Mouse (Mus musculus) liver, embryonic 16.5 days (tissue): ENCODE measurements around the gene Alg2. TPM values are rescaled to one million over a fixed set of nuclear protein-coding genes. Genes with fewer than 3 reads are reported as not detected.
A peak's percentile ranks its signal among the peaks of the same experiment; 100 is the strongest.

ENCODE experiments used
- ATAC-seq: fragments of 200-750 bp; cut with Nextera tagmentation; 2 replicates; pipeline ENCODE4 v1.8.0; 2017; ENCODE audit warnings: low read depth, mild to moderate bottlenecking, moderate number of reproducible peaks, moderate library complexity
- H3K27ac ChIP-seq: fragments of 300-500 bp; sonication (generic); 2 replicates; pipeline ENCODE4 v1.5.1; 2014; ENCODE audit warnings: mild to moderate bottlenecking, low read length
- H3K27me3 ChIP-seq: fragments of 300-500 bp; sonication (generic); 2 replicates; pipeline ENCODE4 v1.6.1; 2014; ENCODE audit warnings: low read depth, low read length, mixed read lengths; ENCODE audit not compliant: control insufficient read depth, insufficient read depth
- H3K36me3 ChIP-seq: fragments of 300-500 bp; sonication (generic); 2 replicates; pipeline ENCODE4 v1.6.1; 2014; ENCODE audit warnings: mild to moderate bottlenecking; ENCODE audit not compliant: control insufficient read depth, insufficient read depth
- H3K4me1 ChIP-seq: fragments of 300-500 bp; sonication (generic); 2 replicates; pipeline ENCODE4 v1.6.1; 2014; ENCODE audit warnings: low read depth, low read length, mixed read lengths; ENCODE audit not compliant: control insufficient read depth
- H3K4me2 ChIP-seq: fragments of 300-500 bp; sonication (generic); 2 replicates; pipeline ENCODE4 v1.6.1; 2014; ENCODE audit warnings: low read depth, low read length, mixed read lengths
- H3K4me3 ChIP-seq: fragments of 300-500 bp; sonication (generic); 2 replicates; pipeline ENCODE4 v1.5.1; 2014; ENCODE audit warnings: low read depth, mild to moderate bottlenecking, low read length
- H3K9ac ChIP-seq: fragments of 300-500 bp; sonication (generic); 2 replicates; pipeline ENCODE4 v1.6.1; 2014; ENCODE audit warnings: low read depth, low read length
- H3K9me3 ChIP-seq: fragments of 300-500 bp; sonication (generic); replicated peaks from 2 replicates; pipeline ENCODE4 v1.6.1; 2016; ENCODE audit warnings: low read length; ENCODE audit not compliant: control insufficient read depth
- WGBS: fragments of 180-500 bp; shearing (Covaris S2); extraction: QIAGEN DNeasy Blood & Tissue Kit; methylation state at CpG from one replicate; pipeline ENCODE4 v1.1.7; 2014; ENCODE audit not compliant: insufficient replicate concordance; 5-methylcytosine and 5-hydroxymethylcytosine counted together
- polyA plus RNA-seq: library from polyadenylated mRNA; unstranded; fragments of >200 nt; fragmentation: Nextera tagmentation; extraction: Ambion mirVana; gene quantifications from 2 replicates; pipeline ENCODE4 v1.2.1, GENCODE M21; 2015

Gene Alg2
- polyA plus RNA-seq, 1 experiment from 2014 or later, result 14.2 TPM

DNA sequence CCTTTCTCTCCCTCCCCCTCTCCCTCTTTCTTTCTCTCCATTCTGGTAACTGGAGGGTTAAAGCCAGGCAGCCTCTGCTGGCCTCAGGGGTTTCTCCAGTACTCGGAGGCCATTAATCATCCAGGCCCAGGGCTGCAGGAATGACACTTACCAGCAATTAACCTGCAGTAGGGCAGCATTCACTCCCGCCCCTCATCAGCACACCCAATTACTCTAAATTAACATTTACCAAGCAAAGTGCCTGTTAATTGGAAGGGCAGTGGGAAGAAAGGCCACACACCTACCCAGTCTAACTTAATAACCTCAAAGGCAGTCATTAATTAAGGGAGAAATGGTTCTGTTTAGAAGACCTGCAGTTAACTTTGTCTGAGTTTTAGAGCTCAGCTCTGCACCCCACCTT lies 49.8 kb downstream of the Alg2 start:
- Histone ChIP-seq H3K27me3 (no peaks in the 10 kb centered on the region), H3K4me2 (no peak overlapping the region), H3K27ac (no peak overlapping the region), H3K4me1 (no peaks in the 10 kb centered on the region), H3K9ac (no peak overlapping the region), H3K36me3 (no peaks in the 10 kb centered on the region), H3K9me3 (no peaks in the 10 kb centered on the region), H3K4me3 (no peak overlapping the region)
- 27% methylated on average over 2 of the region's 2 CpGs for WGBS
- no peak for ATAC-seq

DNA sequence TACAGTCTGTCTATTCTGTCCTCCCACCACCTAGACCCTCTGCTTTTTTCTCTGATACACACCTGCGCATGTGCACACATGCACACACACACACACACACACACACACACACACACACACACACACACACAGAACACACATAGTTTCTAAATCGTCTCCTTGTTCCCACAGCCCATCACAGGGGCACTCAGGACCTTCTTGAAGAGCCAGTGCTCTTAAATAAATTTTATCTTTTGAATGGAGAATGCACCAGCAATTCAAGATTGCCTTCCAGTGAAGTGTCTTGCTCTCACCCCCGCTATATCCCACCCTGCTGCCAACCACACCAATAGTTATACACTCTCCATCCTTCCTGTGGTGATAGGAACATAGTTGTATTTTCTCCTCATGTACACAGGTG lies 51.2 kb downstream of the Alg2 start:
- Histone ChIP-seq H3K27me3 (no peaks in the 10 kb centered on the region), H3K4me2 (no peak overlapping the region), H3K9ac (no peak overlapping the region), H3K4me1 (no peaks in the 10 kb centered on the region), H3K4me3 (no peak overlapping the region), H3K27ac (no peak overlapping the region), H3K36me3 (no peaks in the 10 kb centered on the region), H3K9me3 (no peaks in the 10 kb centered on the region)
- WGBS, result 61% methylated on average over 3 of the region's 3 CpGs
- ATAC-seq, result no peak

DNA sequence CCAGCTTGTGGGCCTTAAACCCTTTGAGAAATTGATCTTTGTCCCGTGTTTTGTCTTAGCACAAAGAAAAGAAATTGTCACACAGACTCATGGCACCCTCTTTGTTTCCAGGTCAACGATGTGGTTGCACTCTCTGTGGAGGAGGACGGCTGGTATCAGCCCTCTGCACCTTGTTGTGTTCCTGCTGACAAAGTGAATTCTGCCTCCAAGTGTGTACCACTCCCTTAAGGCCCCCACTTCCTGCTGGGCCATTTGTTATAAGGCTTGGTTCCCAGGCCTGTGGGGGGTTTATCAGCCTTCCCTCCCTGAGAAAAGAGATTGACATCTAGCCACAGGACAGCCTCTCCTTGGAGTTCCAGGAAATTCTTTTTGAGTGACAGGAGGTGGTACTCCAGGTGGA lies 51.9 kb downstream of the Alg2 start:
- Histone ChIP-seq H3K4me3 (no peak overlapping the region), H3K36me3 (no peaks in the 10 kb centered on the region), H3K9ac (no peak overlapping the region), H3K9me3 (no peaks in the 10 kb centered on the region), H3K27ac (no peak overlapping the region), H3K4me1 (no peaks in the 10 kb centered on the region), H3K4me2 (no peak overlapping the region), H3K27me3 (no peaks in the 10 kb centered on the region)
- ATAC-seq, result peak; percentile 39; the same call in 1 of the 2 replicates
- 9% methylated on average over 3 of the region's 3 CpGs for WGBS

- Histone ChIP-seq H3K27me3 (no peaks in the 10 kb centered on the region), H3K36me3 (no peaks in the 10 kb centered on the region), H3K4me1 (no peaks in the 10 kb centered on the region), H3K4me2 (no peak overlapping the region), H3K27ac (no peak overlapping the region), H3K9me3 (no peaks in the 10 kb centered on the region), H3K4me3 (no peak overlapping the region), H3K9ac (no peak overlapping the region)
- 35% methylated on average over 7 of the region's 7 CpGs for WGBS
- ATAC-seq, result no peak
These were observed 53.9 kb downstream of the Alg2 start for GRCm38 (mm10) chr4:47420191-47420590.

- Histone ChIP-seq H3K4me2 (no peak overlapping the region), H3K4me1 (no peaks in the 10 kb centered on the region), H3K27ac (no peak overlapping the region), H3K9ac (no peak overlapping the region), H3K9me3 (no peaks in the 10 kb centered on the region), H3K27me3 (no peaks in the 10 kb centered on the region), H3K36me3 (no peaks in the 10 kb centered on the region), H3K4me3 (no peak overlapping the region)
- 27% methylated on average over 9 of the region's 9 CpGs for WGBS
- ATAC-seq, result no peak
These were observed 54.7 kb downstream of the Alg2 start for GRCm38 (mm10) chr4:47419268-47419973.

GRCm38 (mm10) chr4:47417871-47418270 lies 56.3 kb downstream of the Alg2 start:
- H3K4me2 ChIP-seq, result no peak overlapping the region
- no peak for ATAC-seq
- no peak overlapping the region for H3K9ac ChIP-seq
- H3K27me3 ChIP-seq, result no peaks in the 10 kb centered on the region
- H3K4me3 ChIP-seq, result no peak overlapping the region
- WGBS, result 50% methylated on average over 3 of the region's 3 CpGs
- no peaks in the 10 kb centered on the region for H3K9me3 ChIP-seq
- H3K36me3 ChIP-seq, result no peaks in the 10 kb centered on the region
- no peaks in the 10 kb centered on the region for H3K4me1 ChIP-seq
- no peak overlapping the region for H3K27ac ChIP-seq

Other genes starting within 250 kb of the Alg2 start
- 5.4 and 5.8 TPM in 2 replicates for gene Tgfbr1, start 121.1 kb downstream of the Alg2 start, polyA plus RNA-seq
- gene Sec61b, start 325 bp upstream of the Alg2 start, polyA plus RNA-seq, result 217 and 226 TPM in 2 replicates